Mouse (Mus musculus) midbrain, postnatal 0 days (tissue): Measurements from ENCODE around the gene Soga1. TPM values are rescaled to one million over a fixed set of nuclear protein-coding genes. Genes with fewer than 3 reads are reported as not detected.
A peak's percentile ranks its signal among the peaks of the same experiment; 100 is the strongest.

Experiments
- ATAC-seq: fragments of 200-750 bp; cut with Nextera tagmentation; 2 replicates; pipeline ENCODE4 v1.8.0; 2017; ENCODE audit warnings: moderate number of reproducible peaks, mild to moderate bottlenecking, moderate TSS enrichment, moderate library complexity; ENCODE audit not compliant: low FRiP score
- DNase-seq: peaks from one replicate; pipeline ENCODE4 v3.0.0-alpha.2; 2015; ENCODE audit warnings: low spot score
- H3K27ac ChIP-seq: fragments of 300-500 bp; sonication (generic); 2 replicates; pipeline ENCODE4 v1.5.1; 2014; ENCODE audit warnings: low read depth, mild to moderate bottlenecking, low read length, mixed read lengths
- H3K27me3 ChIP-seq: fragments of 300-500 bp; sonication (generic); 2 replicates; pipeline ENCODE4 v1.6.1; 2014; ENCODE audit warnings: low read length, control low read depth, mixed read lengths; ENCODE audit not compliant: insufficient read depth
- H3K36me3 ChIP-seq: fragments of 300-500 bp; sonication (generic); 2 replicates; pipeline ENCODE4 v1.6.1; 2014; ENCODE audit warnings: low read length, control low read depth, mixed read lengths; ENCODE audit not compliant: insufficient read depth
- H3K4me1 ChIP-seq: fragments of 300-500 bp; sonication (generic); 2 replicates; pipeline ENCODE4 v1.6.1; 2014; ENCODE audit warnings: mild to moderate bottlenecking, control low read depth, antibody characterized with exemption, low read length, mixed read lengths; ENCODE audit not compliant: insufficient read depth
- H3K4me2 ChIP-seq: fragments of 300-500 bp; sonication (generic); 2 replicates; pipeline ENCODE4 v1.6.1; 2014; ENCODE audit warnings: low read depth, mild to moderate bottlenecking, low read length, mixed read lengths; ENCODE audit not compliant: poor library complexity, severe bottlenecking
- H3K4me3 ChIP-seq: fragments of 300-500 bp; sonication (generic); 2 replicates; pipeline ENCODE4 v1.5.1; 2014; ENCODE audit warnings: low read depth, mild to moderate bottlenecking, low read length, moderate library complexity
- H3K9ac ChIP-seq: fragments of 300-500 bp; sonication (generic); replicated peaks from 2 replicates; pipeline ENCODE4 v1.6.1; 2014; ENCODE audit warnings: mild to moderate bottlenecking, low read length, moderate library complexity, mixed read lengths; ENCODE audit not compliant: poor library complexity, severe bottlenecking
- H3K9me3 ChIP-seq: fragments of 300-500 bp; sonication (generic); 2 replicates; pipeline ENCODE4 v1.6.1; 2016; ENCODE audit warnings: low read length, control low read depth
- CTCF ChIP-seq: IDR thresholded peaks from 2 replicates; pipeline ENCODE4 v1.5.1; 2016; ENCODE audit warnings: antibody characterized with exemption, mild to moderate bottlenecking
- WGBS: fragments of 180-500 bp; shearing (Covaris S2); extraction: QIAGEN DNeasy Blood & Tissue Kit; methylation state at CpG from one replicate; pipeline ENCODE4 v1.1.7; 2014; 5-methylcytosine and 5-hydroxymethylcytosine counted together
- polyA plus RNA-seq: library from polyadenylated mRNA; unstranded; fragments of >200 nt; fragmentation: Nextera tagmentation; extraction: Ambion mirVana; gene quantifications from 2 replicates; pipeline ENCODE4 v1.2.1, GENCODE M21; 2015
- total RNA-seq: library from RNA; depleted of rRNA; stranded (reverse); fragments of >200 nt; gene quantifications from 2 replicates; pipeline ENCODE4 v1.2.3, GENCODE M21; 2014; rRNA removed

Gene Soga1
- 122 and 132 TPM in 2 replicates for total RNA-seq
- polyA plus RNA-seq, result 2.8 and 3.9 TPM in 2 replicates

GRCm38 (mm10) chr2:157078793-157079700 is at the start of gene Soga1:
Gene Soga1, minus strand, starts transcription at chr2:157079254.
- H3K9ac ChIP-seq, result peak within 1 kb of the TSS; percentile 97
- ATAC-seq (peak; percentile 86), DNase-seq (peak; percentile 89)
- H3K27me3 ChIP-seq, result no peaks in the 10 kb centered on the region
- peaks cover 28% of the 10 kb centered on the region for H3K4me1 ChIP-seq
- peak within 1 kb of the TSS; percentile 99 for H3K4me2 ChIP-seq
- TF ChIP-seq CTCF, result peak; percentile 50
- under 1% methylated on average over 72 of the region's 136 CpGs for WGBS
- no peaks in the 10 kb centered on the region for H3K9me3 ChIP-seq
- H3K27ac ChIP-seq, result peak within 1 kb of the TSS; percentile 96
- H3K36me3 ChIP-seq, result no peaks in the 10 kb centered on the region
- H3K4me3 ChIP-seq, result peak within 1 kb of the TSS; percentile 92

GRCm38 (mm10) chr2:157128072-157128471 is 49.0 kb upstream of the Soga1 start:
- no peaks in the 10 kb centered on the region; the same call in 1 of the 2 replicates for H3K36me3 ChIP-seq
- no peak overlapping the region for H3K9ac ChIP-seq
- H3K9me3 ChIP-seq, result no peaks in the 10 kb centered on the region
- WGBS, result 59% methylated on average over 4 of the region's 4 CpGs
- DNase-seq (peak; percentile 8), ATAC-seq (no peak)
- TF ChIP-seq CTCF, result peak; percentile 21; the same call in 1 of the 2 replicates
- no peaks in the 10 kb centered on the region for H3K4me1 ChIP-seq
- H3K27ac ChIP-seq, result no peak overlapping the region
- H3K4me2 ChIP-seq, result no peak overlapping the region
- H3K4me3 ChIP-seq, result no peak overlapping the region
- H3K27me3 ChIP-seq, result no peaks in the 10 kb centered on the region

GRCm38 (mm10) chr2:157127370-157127769 is 48.3 kb upstream of the Soga1 start:
- no peaks in the 10 kb centered on the region; the same call in 1 of the 2 replicates for H3K36me3 ChIP-seq
- no peak for ATAC-seq
- no peak for TF ChIP-seq CTCF
- no peaks in the 10 kb centered on the region for H3K4me1 ChIP-seq
- H3K4me2 ChIP-seq, result no peak overlapping the region
- no peak for DNase-seq
- H3K4me3 ChIP-seq, result no peak overlapping the region
- 86% methylated on average over 3 of the region's 3 CpGs for WGBS
- no peak overlapping the region for H3K27ac ChIP-seq
- H3K9ac ChIP-seq, result no peak overlapping the region
- H3K27me3 ChIP-seq, result no peaks in the 10 kb centered on the region
- H3K9me3 ChIP-seq, result no peaks in the 10 kb centered on the region

- 92% methylated on average over 3 of the region's 3 CpGs for WGBS
- Histone ChIP-seq H3K27me3 (no peaks in the 10 kb centered on the region), H3K4me1 (no peaks in the 10 kb centered on the region), H3K4me2 (no peak overlapping the region), H3K36me3 (no peaks in the 10 kb centered on the region; the same call in 1 of the 2 replicates), H3K27ac (no peak overlapping the region), H3K4me3 (no peak overlapping the region), H3K9ac (no peak overlapping the region), H3K9me3 (no peaks in the 10 kb centered on the region)
- no peak for TF ChIP-seq CTCF
- DNase-seq (no peak), ATAC-seq (no peak)
Observed at GRCm38 (mm10) chr2:157125246-157125645, 46.2 kb upstream of the Soga1 start.

GRCm38 (mm10) chr2:157121766-157122165 is 42.7 kb upstream of the Soga1 start:
- no peak for DNase-seq
- Histone ChIP-seq H3K4me1 (no peaks in the 10 kb centered on the region), H3K27ac (no peak overlapping the region), H3K4me3 (no peak overlapping the region), H3K9me3 (no peaks in the 10 kb centered on the region), H3K9ac (no peak overlapping the region), H3K36me3 (no peaks in the 10 kb centered on the region), H3K4me2 (no peak overlapping the region), H3K27me3 (no peaks in the 10 kb centered on the region)
- TF ChIP-seq CTCF, result no peak
- no peak for ATAC-seq
- WGBS, result 94% methylated on average over 8 of the region's 8 CpGs

- no peak for TF ChIP-seq CTCF
- H3K27ac ChIP-seq, result no peak overlapping the region
- H3K4me1 ChIP-seq, result no peaks in the 10 kb centered on the region
- no peaks in the 10 kb centered on the region for H3K9me3 ChIP-seq
- WGBS, result 72% methylated on average over 3 of the region's 3 CpGs
- DNase-seq (no peak), ATAC-seq (no peak)
- no peaks in the 10 kb centered on the region for H3K27me3 ChIP-seq
- H3K9ac ChIP-seq, result no peak overlapping the region
- no peak overlapping the region for H3K4me3 ChIP-seq
- no peak overlapping the region for H3K4me2 ChIP-seq
- 0 out of 2 replicates have a peak, but pooled peaks cover under 1% of the 10 kb centered on the region for H3K36me3 ChIP-seq
Observed at GRCm38 (mm10) chr2:157119075-157119474, 40.0 kb upstream of the Soga1 start.
